Mouse (Mus musculus) olfactory bulb, adult 2 months (tissue): ENCODE measurements around the gene Gm29776. TPM values are rescaled to one million over a fixed set of nuclear protein-coding genes. Genes with fewer than 3 reads are reported as not detected.

ENCODE experiments used
- H3K27ac ChIP-seq: fragments of 200-500 bp; 2 replicates; pipeline ENCODE4 v1.5.1; 2012; ENCODE audit warnings: low read depth, low read length; ENCODE audit not compliant: insufficient read depth
- H3K4me1 ChIP-seq: fragments of 200-500 bp; 2 replicates; pipeline ENCODE4 v1.6.1; 2012; ENCODE audit warnings: low read length; ENCODE audit not compliant: control insufficient read depth, insufficient read depth
- H3K4me3 ChIP-seq: fragments of 200-500 bp; 2 replicates; pipeline ENCODE4 v1.5.1; 2012; ENCODE audit warnings: mild to moderate bottlenecking, low read depth, low read length, moderate library complexity; ENCODE audit not compliant: insufficient read depth
- CTCF ChIP-seq: fragments of 200-500 bp; IDR thresholded peaks from 2 replicates; pipeline ENCODE4 v1.5.1; 2012; ENCODE audit warnings: low read depth, mild to moderate bottlenecking, low read length, moderate library complexity; ENCODE audit not compliant: insufficient read depth
- POLR2A ChIP-seq: fragments of 200-500 bp; IDR thresholded peaks from 2 replicates; pipeline ENCODE4 v1.6.1; 2012; ENCODE audit warnings: mild to moderate bottlenecking, low read depth, low read length, moderate library complexity; ENCODE audit not compliant: insufficient read depth
- WGBS: fragments of 180-500 bp; shearing (Covaris S2); methylation state at CpG from one replicate; pipeline ENCODE4 v1.1.7; 2018; 5-methylcytosine and 5-hydroxymethylcytosine counted together
- polyA plus RNA-seq: library from polyadenylated mRNA; stranded (reverse); fragments of >200 nt; gene quantifications from 2 replicates; pipeline ENCODE4 v1.2.4, GENCODE M21; 2012; ENCODE audit warnings: low replicate concordance; ENCODE audit not compliant: missing spikeins, insufficient read depth, insufficient read length

The Gm29776 gene
- polyA plus RNA-seq, 1 experiment, result not detected

GRCm38 (mm10) chr14:54714617-54715081 lies 16.0 kb upstream of the Gm29776 start:
- peak overlapping the region; percentile 42 for H3K4me3 ChIP-seq
- H3K4me1 ChIP-seq, result peaks cover 6% of the 10 kb centered on the region
- TF ChIP-seq CTCF (no peak), POLR2A (no peak)
- WGBS, result under 1% methylated on average over 15 of the region's 15 CpGs
- H3K27ac ChIP-seq, result no peak overlapping the region

GRCm38 (mm10) chr14:54714121-54714520 lies 15.5 kb upstream of the Gm29776 start:
- H3K27ac ChIP-seq, result no peak overlapping the region

GRCm38 (mm10) chr14:54712861-54713260 lies 14.2 kb upstream of the Gm29776 start:
- TF ChIP-seq CTCF (no peak), POLR2A (no peak)
- 81% methylated on average over 8 of the region's 8 CpGs for whole genome bisulfite sequencing
- Histone ChIP-seq H3K4me3 (no peak overlapping the region), H3K27ac (no peak overlapping the region), H3K4me1 (peaks cover 6% of the 10 kb centered on the region)

More at GRCm38 (mm10) chr14:54714121-54714520, 15.5 kb upstream of the Gm29776 start:
- TF ChIP-seq POLR2A, result no peak
- no peak for TF ChIP-seq CTCF
- Histone ChIP-seq H3K4me3 (peak overlapping the region; percentile 51), H3K4me1 (peaks cover 6% of the 10 kb centered on the region)
- WGBS, result under 1% methylated on average over 13 of the region's 13 CpGs

GRCm38 (mm10) chr14:54712074-54712473 lies 13.4 kb upstream of the Gm29776 start, which contains the start of gene Cebpe:
Cebpe (minus strand) TSS chr14:54712174.
- TF ChIP-seq POLR2A (no peak), CTCF (no peak)
- H3K4me1 ChIP-seq, result peaks cover 6% of the 10 kb centered on the region
- no peak within 1 kb of the TSS for H3K27ac ChIP-seq
- H3K4me3 ChIP-seq, result no peak within 1 kb of the TSS
- 83% methylated on average over 7 of the region's 7 CpGs for WGBS

- Histone ChIP-seq H3K4me3 (no peak overlapping the region), H3K4me1 (peaks cover 2% of the 10 kb centered on the region; the same call in 1 of the 2 replicates), H3K27ac (no peak overlapping the region)
- WGBS, result 95% methylated on average over 9 of the region's 9 CpGs
- no peak for TF ChIP-seq CTCF
- no peak for TF ChIP-seq POLR2A
Measured at GRCm38 (mm10) chr14:54709054-54709453, 10.4 kb upstream of the Gm29776 start.

GRCm38 (mm10) chr14:54706589-54707320 lies 8.1 kb upstream of the Gm29776 start:
- TF ChIP-seq CTCF, result no peak
- TF ChIP-seq POLR2A, result no peak
- H3K4me3 ChIP-seq, result no peak overlapping the region
- no peaks in the 10 kb centered on the region for H3K4me1 ChIP-seq
- H3K27ac ChIP-seq, result no peak overlapping the region
- WGBS, result 65% methylated on average over 17 of the region's 17 CpGs

- Histone ChIP-seq H3K4me3 (no peak overlapping the region), H3K27ac (no peak overlapping the region), H3K4me1 (no peaks in the 10 kb centered on the region)
- 70% methylated on average over 5 of the region's 5 CpGs for WGBS
- no peak for TF ChIP-seq POLR2A
- no peak for TF ChIP-seq CTCF
Measured at GRCm38 (mm10) chr14:54705844-54706243, 7.2 kb upstream of the Gm29776 start.

GRCm38 (mm10) chr14:54703207-54703606 lies 4.6 kb upstream of the Gm29776 start:
- WGBS, result 66% methylated on average over 10 of the region's 10 CpGs
- H3K4me3 ChIP-seq, result no peak overlapping the region
- H3K4me1 ChIP-seq, result no peaks in the 10 kb centered on the region
- TF ChIP-seq CTCF (no peak), POLR2A (no peak)
- H3K27ac ChIP-seq, result no peak overlapping the region

- 16% methylated on average over 6 of the region's 6 CpGs for WGBS
- H3K4me1 ChIP-seq, result no peaks in the 10 kb centered on the region
- H3K4me3 ChIP-seq, result no peak overlapping the region
- TF ChIP-seq CTCF (peak; percentile 79), POLR2A (no peak)
- no peak overlapping the region for H3K27ac ChIP-seq
Measured at GRCm38 (mm10) chr14:54701298-54701697, 2.7 kb upstream of the Gm29776 start.
